In genomic region chr7:73618758-73619416, GRCm38 (mm10) we compare ENCODE assay signal across 8 mouse cellular contexts.
DNase-seq lines count a peak whose midpoint lies in the region; ATAC-seq and TF ChIP-seq lines count a peak whose summit lies in the region.

No protein-coding gene starts in this region.

- H3K36me3 ChIP-seq in embryonic facial prominence, embryonic 10.5 days (replicated peaks), result no peaks in the 10 kb centered on the region
- no peaks in the 10 kb centered on the region for H3K36me3 ChIP-seq in hindbrain, embryonic 14.5 days (replicated peaks; ENCODE audit: control insufficient read depth, insufficient read depth)
- H3K36me3 ChIP-seq in midbrain, embryonic 14.5 days (ENCODE audit: control insufficient read depth, insufficient read depth, low read length), result no peaks in the 10 kb centered on the region

- peaks cover 46% of the 10 kb centered on the region for H3K4me1 ChIP-seq in embryonic facial prominence, embryonic 10.5 days
- H3K4me1 ChIP-seq in hindbrain, embryonic 14.5 days (replicated peaks; ENCODE audit: control insufficient read depth, insufficient read depth, low read length), result peaks cover 20% of the 10 kb centered on the region
- H3K4me1 ChIP-seq in midbrain, embryonic 14.5 days (ENCODE audit: control insufficient read depth, insufficient read depth, low read length), result peaks cover 27% of the 10 kb centered on the region

- no peak for ATAC-seq in hindbrain, embryonic 14.5 days (ENCODE audit: low FRiP score)
- peak; percentile 49; the same call in 1 of the 2 replicates for ATAC-seq in midbrain, embryonic 14.5 days (ENCODE audit: low FRiP score, low TSS enrichment)

- H3K9ac ChIP-seq in hindbrain, embryonic 14.5 days, result peak overlapping the region; percentile 79
- H3K9ac ChIP-seq in midbrain, embryonic 14.5 days (replicated peaks; ENCODE audit: low read length), result peak overlapping the region; percentile 96

- 16% methylated on average over 25 of the region's 25 CpGs for WGBS in embryonic facial prominence, embryonic 10.5 days
- 12% methylated on average over 25 of the region's 25 CpGs for WGBS in hindbrain, embryonic 14.5 days
- WGBS in midbrain, embryonic 14.5 days, result 11% methylated on average over 25 of the region's 25 CpGs

- TF ChIP-seq CTCF in layer of hippocampus, adult 2 months (conservative IDR thresholded peaks at IDR 0.05), result no peak

- peak overlapping the region; percentile 89 for H3K4me3 ChIP-seq in layer of hippocampus, adult 2 months
- peak overlapping the region; percentile 77 for H3K4me3 ChIP-seq in embryonic facial prominence, embryonic 10.5 days
- peak overlapping the region; percentile 67 for H3K4me3 ChIP-seq in hindbrain, embryonic 14.5 days (replicated peaks; ENCODE audit: low read length)
- peak overlapping the region; percentile 66 for H3K4me3 ChIP-seq in midbrain, embryonic 14.5 days (replicated peaks; ENCODE audit: low read depth, low read length)

- peak overlapping the region; percentile 93 for H3K4me2 ChIP-seq in hindbrain, embryonic 14.5 days (replicated peaks)
- H3K4me2 ChIP-seq in midbrain, embryonic 14.5 days (ENCODE audit: low read length), result peak overlapping the region; percentile 72

- H3K27ac ChIP-seq in layer of hippocampus, adult 2 months, result peak overlapping the region; percentile 99
- H3K27ac ChIP-seq in embryonic facial prominence, embryonic 10.5 days (replicated peaks), result peak overlapping the region; percentile 100
- H3K27ac ChIP-seq in hindbrain, embryonic 14.5 days, result peak overlapping the region; percentile 100
- H3K27ac ChIP-seq in midbrain, embryonic 14.5 days (replicated peaks; ENCODE audit: low read depth, low read length), result peak overlapping the region; percentile 100

- H3K27me3 ChIP-seq in embryonic facial prominence, embryonic 10.5 days (replicated peaks; ENCODE audit: low read depth, poor library complexity, severe bottlenecking), result no peaks in the 10 kb centered on the region
- H3K27me3 ChIP-seq in hindbrain, embryonic 14.5 days (ENCODE audit: control insufficient read depth, insufficient read depth, low read length), result no peaks in the 10 kb centered on the region
- H3K27me3 ChIP-seq in midbrain, embryonic 14.5 days (ENCODE audit: control insufficient read depth, insufficient read depth, low read length), result no peaks in the 10 kb centered on the region

- H3K9me3 ChIP-seq in embryonic facial prominence, embryonic 10.5 days, result no peaks in the 10 kb centered on the region
- 0 out of 2 replicates have a peak, but pooled peaks cover 4% of the 10 kb centered on the region for H3K9me3 ChIP-seq in hindbrain, embryonic 14.5 days (ENCODE audit: control insufficient read depth, low read length)
- no peaks in the 10 kb centered on the region for H3K9me3 ChIP-seq in midbrain, embryonic 14.5 days (ENCODE audit: control insufficient read depth, low read length)

- no peak for DNase-seq in layer of hippocampus, adult 2 months (ENCODE audit: low spot score in 2 of 2)
- DNase-seq in layer of hippocampus, postnatal 10 days (ENCODE audit: low spot score in 2 of 2), result no peak
- no peak for DNase-seq in embryonic facial prominence, embryonic 10.5 days (ENCODE audit: low spot score)
- peak; percentile 63 for DNase-seq in hindbrain, embryonic 14.5 days (ENCODE audit: low spot score)
- peak; percentile 57 for DNase-seq in midbrain, embryonic 14.5 days
- DNase-seq in urinary bladder, adult 18-20 months (ENCODE audit: low spot score in 2 of 2), result no peak
- DNase-seq in adrenal gland, postnatal 10 days, result no peak
- DNase-seq in right cerebral cortex, postnatal 10 days (ENCODE audit: low spot score in 2 of 2), result no peak

Comparison
In these comparisons a context has a peak if more than half of its experiments do, and no peak if none do; other contexts are left out.
1. DNase-seq: peak in hindbrain, embryonic 14.5 days (single experiment) and midbrain, embryonic 14.5 days (single experiment); none in layer of hippocampus, adult 2 months (0 of 2), layer of hippocampus, postnatal 10 days (0 of 2), embryonic facial prominence, embryonic 10.5 days (single experiment), urinary bladder, adult 18-20 months (0 of 2), adrenal gland, postnatal 10 days (single experiment) and right cerebral cortex, postnatal 10 days (0 of 2).
2. Peak in every context shown above with its lines, with median percentiles within 50 percentile points of each other: H3K27ac ChIP-seq and H3K4me3 ChIP-seq.